Mouse (Mus musculus) heart, adult 2 months (tissue): ENCODE results near the gene Cbl.

Experiments used
- CTCF ChIP-seq: fragments of 200-600 bp; IDR thresholded peaks from 2 replicates; pipeline ENCODE4 v1.8.1; 2022; ENCODE audit warnings: antibody characterized with exemption, mild to moderate bottlenecking, moderate library complexity
- POLR2A ChIP-seq: fragments of 200-500 bp; IDR thresholded peaks from 2 replicates; pipeline ENCODE4 v1.6.1; 2011; ENCODE audit warnings: mild to moderate bottlenecking, low read depth, low read length, control low read depth; ENCODE audit not compliant: insufficient read depth

DNA sequence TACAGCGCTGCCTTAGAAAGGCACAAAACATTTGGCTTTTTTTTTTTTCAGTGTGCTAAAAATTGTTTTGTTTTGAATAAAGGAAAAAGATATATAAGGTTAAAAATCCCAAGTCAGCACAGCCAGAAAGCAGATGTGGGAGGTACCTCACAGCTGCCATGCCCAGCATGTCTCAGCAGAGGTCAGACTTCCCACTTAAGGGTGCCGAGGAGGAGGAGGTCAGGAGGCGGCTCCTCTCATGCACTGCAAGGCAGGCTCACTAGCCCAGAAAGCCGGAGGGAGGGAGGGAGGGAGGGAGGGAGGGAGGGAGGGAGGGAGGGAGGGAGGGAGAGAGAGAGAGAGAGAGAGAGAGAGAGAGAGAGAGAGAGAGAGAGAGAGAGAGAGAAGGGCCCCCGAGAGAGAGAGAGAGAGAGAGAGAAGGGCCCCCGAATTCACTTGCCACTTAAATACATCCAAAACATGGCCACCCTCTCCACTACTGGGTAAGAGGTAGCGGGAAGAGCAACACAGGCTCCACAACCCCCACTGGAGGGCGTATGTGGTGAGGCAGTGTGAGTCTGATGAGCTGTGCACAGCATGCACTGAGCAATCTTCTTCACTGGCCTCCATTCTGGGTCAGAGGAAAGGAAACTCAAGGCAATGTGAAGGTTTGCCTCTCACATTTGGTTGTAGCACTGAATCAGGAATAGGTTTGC lies 89.7 kb downstream of the Cbl start:
- TF ChIP-seq POLR2A: no peak
- TF ChIP-seq CTCF: peak; percentile 38
